Mouse (Mus musculus): ENCODE measurements around the gene Gm6793. TPM values are rescaled to one million over a fixed set of nuclear protein-coding genes. Genes with fewer than 3 reads are reported as not detected.
A peak's percentile ranks its signal among the peaks of the same experiment; 100 is the strongest.

The Gm6793 gene
- total RNA-seq (2021) = not detected
- long read RNA-seq, experiment 1 = 0 reads
- long read RNA-seq, experiment 2 = 0 reads

GRCm38 (mm10) chr8:112014936-112015335 is at the start of gene Gm6793:
Gm6793 (minus strand) TSS chr8:112015036.
- no peak within 1 kb of the TSS for H3K27ac ChIP-seq
- no peak for TF ChIP-seq CTCF (conservative IDR thresholded peaks at IDR 0.05)

GRCm38 (mm10) chr8:112061372-112061771 is 46.5 kb upstream of the Gm6793 start:
- peak; percentile 94 for TF ChIP-seq CTCF (conservative IDR thresholded peaks at IDR 0.05)
- DNase-seq (ENCODE audit: low spot score in 2 of 2) = peak; percentile 44 to 72
- Histone ChIP-seq H3K4me3 (no peak overlapping the region), H3K27ac (no peak overlapping the region)

More at GRCm38 (mm10) chr8:112014936-112015335, at the start of gene Gm6793:
- DNase-seq (ENCODE audit: low spot score in 2 of 2) = no peak
- no peak within 1 kb of the TSS for H3K4me3 ChIP-seq

- no peak for TF ChIP-seq CTCF (conservative IDR thresholded peaks at IDR 0.05)
- no peak for DNase-seq (ENCODE audit: low spot score in 2 of 2)
- Histone ChIP-seq H3K27ac (no peak overlapping the region), H3K4me3 (no peak overlapping the region)
These were observed 39.6 kb upstream of the Gm6793 start for GRCm38 (mm10) chr8:112054456-112054855.

DNA sequence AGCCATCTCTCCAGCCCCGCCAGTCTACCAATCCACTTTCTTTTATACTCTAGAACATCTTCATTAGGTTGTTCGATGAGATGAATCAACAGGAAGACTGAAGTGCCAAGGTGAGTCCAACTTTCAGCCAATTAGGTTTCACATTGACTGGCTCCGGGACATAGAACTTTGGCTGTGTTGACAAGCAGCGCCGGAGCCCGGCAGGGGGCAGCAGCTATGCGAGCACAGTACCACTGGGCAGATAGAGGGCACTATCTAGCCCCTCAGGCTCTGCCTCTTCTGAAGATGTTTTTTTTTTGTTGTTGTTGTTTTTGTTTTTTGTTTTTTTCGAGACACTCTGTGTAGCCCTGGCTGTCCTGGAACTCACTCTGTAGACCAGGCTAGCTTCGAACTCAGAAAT is 36.7 kb upstream of the Gm6793 start:
- DNase-seq (ENCODE audit: low spot score in 2 of 2) = no peak
- Histone ChIP-seq H3K4me3 (no peak overlapping the region), H3K27ac (no peak overlapping the region)
- no peak for TF ChIP-seq CTCF (conservative IDR thresholded peaks at IDR 0.05)

GRCm38 (mm10) chr8:112049984-112050383 is 35.1 kb upstream of the Gm6793 start:
- DNase-seq (ENCODE audit: low spot score in 2 of 2) = no peak
- Histone ChIP-seq H3K4me3 (no peak overlapping the region), H3K27ac (no peak overlapping the region)
- peak; percentile 48 for TF ChIP-seq CTCF (conservative IDR thresholded peaks at IDR 0.05)

DNA sequence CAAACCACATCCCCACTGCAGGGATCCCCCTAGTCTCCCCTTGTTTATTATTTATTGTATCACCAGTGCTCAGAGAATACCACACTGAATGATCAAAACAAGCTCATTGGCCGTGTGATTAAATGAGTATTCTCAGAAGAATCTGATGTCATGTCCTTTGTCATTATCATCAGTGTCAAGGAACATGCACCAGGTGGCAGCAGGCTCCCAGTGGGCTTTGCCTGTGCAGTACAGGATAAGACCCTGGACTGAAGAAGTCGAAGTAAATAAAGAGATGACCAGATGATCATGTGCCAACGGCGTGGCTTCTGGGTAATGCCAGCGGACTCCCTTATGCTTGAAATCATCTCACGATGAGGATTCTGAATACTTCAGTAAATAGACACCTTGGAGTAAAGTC is 33.5 kb upstream of the Gm6793 start:
- DNase-seq (ENCODE audit: low spot score in 2 of 2) = no peak
- 0 out of 2 replicates have a peak, but pooled peaks have one; percentile 12 for TF ChIP-seq CTCF (conservative IDR thresholded peaks at IDR 0.05)

DNA sequence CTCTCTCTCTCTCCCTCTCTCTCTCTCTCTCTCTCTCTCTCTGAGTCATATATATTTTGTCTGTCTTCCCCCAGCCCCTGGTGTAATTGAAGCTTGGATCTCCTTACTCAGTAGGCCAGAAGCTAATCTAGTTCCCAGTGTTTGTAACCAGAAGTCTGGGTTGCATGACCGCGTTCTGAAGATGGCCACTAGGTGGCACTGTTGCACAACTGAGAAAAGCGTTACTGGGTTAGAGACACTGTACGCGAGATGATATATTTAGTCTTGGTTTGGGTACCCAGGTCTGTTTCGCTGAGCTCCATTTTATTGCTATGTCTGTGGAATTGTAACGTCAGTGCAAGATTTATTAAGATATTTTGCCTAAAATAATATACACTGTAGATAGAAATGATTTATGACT is 31.1 kb upstream of the Gm6793 start:
- peak; percentile 84 to 88 for DNase-seq (ENCODE audit: low spot score in 2 of 2)
- no peak overlapping the region for H3K27ac ChIP-seq
- no peak overlapping the region for H3K4me3 ChIP-seq
- TF ChIP-seq CTCF (conservative IDR thresholded peaks at IDR 0.05) = peak; percentile 95

More for the DNA sequence above, 33.5 kb upstream of the Gm6793 start:
- no peak overlapping the region for H3K4me3 ChIP-seq
- H3K27ac ChIP-seq = no peak overlapping the region

DNA sequence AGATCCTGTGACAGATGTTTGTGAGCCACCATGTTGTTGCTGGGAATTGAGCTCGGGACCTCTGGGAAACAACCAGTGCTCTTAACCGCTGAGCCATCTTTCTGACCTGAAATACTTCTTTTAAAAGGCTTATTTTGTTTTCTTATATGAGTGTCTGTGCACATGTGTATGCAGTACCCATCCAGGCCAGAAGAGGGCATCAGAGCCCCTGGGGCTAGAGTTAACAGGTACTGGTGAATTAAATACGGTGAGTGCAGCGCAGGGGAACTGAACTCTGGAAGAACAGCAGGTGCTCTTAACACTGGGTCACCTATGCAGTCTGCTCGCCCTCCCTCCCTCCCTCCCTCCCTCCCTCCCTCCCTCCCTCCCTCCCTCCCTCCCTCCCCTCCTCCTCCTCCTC is 30.3 kb upstream of the Gm6793 start:
- DNase-seq (ENCODE audit: low spot score in 2 of 2) = no peak
- TF ChIP-seq CTCF (conservative IDR thresholded peaks at IDR 0.05) = peak; percentile 51
- Histone ChIP-seq H3K27ac (no peak overlapping the region), H3K4me3 (no peak overlapping the region)

- DNase-seq (ENCODE audit: low spot score in 2 of 2) = no peak
- Histone ChIP-seq H3K27ac (no peak overlapping the region), H3K4me3 (no peak overlapping the region)
- no peak for TF ChIP-seq CTCF (conservative IDR thresholded peaks at IDR 0.05)
These were observed 22.7 kb upstream of the Gm6793 start for GRCm38 (mm10) chr8:112037521-112037920.

DNA sequence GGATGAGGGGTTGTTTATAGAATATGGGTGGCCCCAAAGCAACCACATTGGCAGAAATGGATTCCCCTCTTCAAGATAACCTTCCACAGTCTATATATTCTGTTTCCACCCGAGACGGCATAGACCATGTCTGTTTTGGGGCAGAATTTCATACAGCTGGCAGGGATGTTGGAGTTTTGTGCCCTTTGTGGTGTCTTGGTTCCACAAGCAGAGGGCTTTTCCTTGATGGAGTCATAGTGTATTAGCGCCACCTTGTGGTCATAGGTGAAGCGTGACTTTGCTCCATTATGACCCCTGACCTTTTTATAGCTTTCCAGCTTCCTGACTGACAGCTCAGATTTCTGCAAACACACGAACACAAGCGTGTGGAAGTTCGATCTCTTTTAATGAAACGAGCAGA is 19.8 kb upstream of the Gm6793 start:
- peak in 1 of 2 experiments; percentile 22 for DNase-seq (ENCODE audit: low spot score in 2 of 2)
- H3K27ac ChIP-seq = no peak overlapping the region
- no peak overlapping the region for H3K4me3 ChIP-seq
- TF ChIP-seq CTCF (conservative IDR thresholded peaks at IDR 0.05) = peak; percentile 87

GRCm38 (mm10) chr8:112033071-112033470 is 18.2 kb upstream of the Gm6793 start:
- Histone ChIP-seq H3K4me3 (no peak overlapping the region), H3K27ac (no peak overlapping the region)
- no peak for TF ChIP-seq CTCF (conservative IDR thresholded peaks at IDR 0.05)
- no peak for DNase-seq (ENCODE audit: low spot score in 2 of 2)

GRCm38 (mm10) chr8:112030663-112031062 is 15.8 kb upstream of the Gm6793 start:
- no peak for DNase-seq (ENCODE audit: low spot score in 2 of 2)
- TF ChIP-seq CTCF (conservative IDR thresholded peaks at IDR 0.05) = no peak
- no peak overlapping the region for H3K27ac ChIP-seq
- no peak overlapping the region for H3K4me3 ChIP-seq

DNA sequence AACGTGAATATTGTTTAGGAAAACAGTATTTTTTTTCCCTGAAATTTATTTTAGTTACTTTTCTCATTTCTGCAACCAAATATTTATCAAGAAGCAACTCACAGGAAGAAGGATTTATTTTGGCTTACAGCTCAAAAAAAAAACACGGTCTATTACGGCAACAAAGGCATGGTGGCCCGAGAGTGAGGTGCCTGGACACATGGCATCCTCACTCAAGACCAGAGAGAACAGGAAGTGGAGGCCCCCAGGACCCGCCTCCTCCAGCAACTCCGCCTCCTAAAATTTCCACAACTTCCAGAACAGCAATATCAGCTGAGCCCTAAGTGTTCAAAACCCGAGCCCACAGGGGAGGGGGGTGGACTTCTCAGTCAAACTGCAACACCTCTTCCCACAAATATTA is 14.6 kb upstream of the Gm6793 start:
- DNase-seq (ENCODE audit: low spot score in 2 of 2) = no peak
- no peak overlapping the region for H3K4me3 ChIP-seq
- no peak overlapping the region for H3K27ac ChIP-seq
- no peak for TF ChIP-seq CTCF (conservative IDR thresholded peaks at IDR 0.05)

DNA sequence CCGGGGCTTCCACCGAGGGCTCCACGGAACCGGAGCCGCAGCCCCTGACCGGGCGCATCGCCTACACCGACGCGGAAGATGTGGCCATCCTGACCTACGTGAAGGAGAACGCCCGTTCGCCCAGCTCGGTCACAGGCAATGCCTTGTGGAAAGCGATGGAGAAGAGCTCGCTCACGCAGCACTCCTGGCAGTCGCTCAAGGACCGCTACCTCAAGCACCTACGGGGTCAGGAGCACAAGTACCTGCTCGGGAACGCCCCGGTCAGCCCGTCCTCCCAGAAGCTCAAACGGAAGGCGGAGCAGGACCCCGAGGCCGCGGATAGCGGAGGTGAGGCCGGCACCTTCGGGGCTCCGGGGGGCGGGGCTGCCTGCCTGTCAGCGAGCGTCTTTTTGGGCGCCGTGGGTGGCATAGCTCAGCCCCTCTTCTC is 3.0 kb downstream of the Gm6793 start:
- DNase-seq (ENCODE audit: low spot score in 2 of 2) = peak in 1 of 2 experiments; percentile 27
- Histone ChIP-seq H3K27ac (peak overlapping the region; percentile 93), H3K4me3 (peak overlapping the region; percentile 85)
- TF ChIP-seq CTCF (conservative IDR thresholded peaks at IDR 0.05) = no peak
